Mouse (Mus musculus): ENCODE results near the gene Mpi.

GRCm38 (mm10) chr9:57536362-57536761 lies 16.2 kb downstream of the Mpi start:
- TF ChIP-seq CTCF (IDR thresholded peaks at IDR 0.05; ENCODE audit: borderline replicate concordance, extremely low read depth, insufficient read depth, insufficient read length) (no peak), POLR2A (IDR thresholded peaks at IDR 0.05; ENCODE audit: borderline replicate concordance, extremely low read depth, insufficient read depth, insufficient read length, poor library complexity, severe bottlenecking) (no peak)
